Mouse (Mus musculus) layer of hippocampus, adult 11-12 months (tissue): Measurements from ENCODE around the gene Ccdc141.

Experiments
- DNase-seq: peaks from one replicate; pipeline ENCODE4 v3.0.0; 2022; ENCODE audit warnings: low spot score

Ccdc141 gene

GRCm38 (mm10) chr2:76977650-76978049, 192.8 kb downstream of the Ccdc141 start:
- DNase-seq: no peak

- DNase-seq: no peak
These were observed 198.4 kb downstream of the Ccdc141 start for GRCm38 (mm10) chr2:76972051-76972450.

GRCm38 (mm10) chr2:76971069-76971468, 199.4 kb downstream of the Ccdc141 start:
- no peak for DNase-seq

- DNase-seq: no peak
These were observed 199.8 kb downstream of the Ccdc141 start for GRCm38 (mm10) chr2:76970669-76971068.

- DNase-seq: no peak
These were observed 200.2 kb downstream of the Ccdc141 start for GRCm38 (mm10) chr2:76970204-76970603.

GRCm38 (mm10) chr2:76969637-76970036, 200.8 kb downstream of the Ccdc141 start:
- no peak for DNase-seq

GRCm38 (mm10) chr2:76968919-76969318, 201.5 kb downstream of the Ccdc141 start:
- DNase-seq: peak; percentile 81

GRCm38 (mm10) chr2:76966582-76966981, 203.9 kb downstream of the Ccdc141 start:
- DNase-seq: no peak

GRCm38 (mm10) chr2:76966013-76966412, 204.4 kb downstream of the Ccdc141 start:
- no peak for DNase-seq

- DNase-seq: no peak
These were observed 204.9 kb downstream of the Ccdc141 start for GRCm38 (mm10) chr2:76965542-76965941.

GRCm38 (mm10) chr2:76962045-76962432, 208.4 kb downstream of the Ccdc141 start:
- no peak for DNase-seq

- no peak for DNase-seq
These were observed 208.9 kb downstream of the Ccdc141 start for GRCm38 (mm10) chr2:76961420-76962044.
